Mouse (Mus musculus): ENCODE results near the gene Top3b.
A peak's percentile ranks its signal among the peaks of the same experiment; 100 is the strongest.

DNA sequence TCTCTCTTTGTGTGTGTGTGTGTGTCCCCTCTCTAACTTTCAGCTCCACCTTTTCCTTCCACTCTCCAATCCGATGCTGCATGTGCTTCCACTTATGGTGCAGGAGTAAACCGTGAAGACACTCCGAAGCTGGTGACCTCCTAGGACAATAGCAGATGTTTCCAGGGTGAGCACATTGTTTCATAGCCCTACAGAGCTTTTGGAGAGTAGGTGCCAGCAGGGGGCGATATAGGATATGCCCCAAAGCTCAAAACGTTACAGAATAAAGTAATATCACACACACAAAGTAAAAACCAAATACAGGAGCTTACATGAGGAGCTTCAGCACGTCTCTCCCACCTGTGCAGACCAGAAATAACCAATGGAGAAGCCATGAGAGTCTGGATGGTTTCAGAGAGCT lies 15.7 kb upstream of the Top3b start:
- TF ChIP-seq POLR2A (IDR thresholded peaks at IDR 0.05; ENCODE audit: low read depth, low read length), result no peak
- peak; percentile 30; the same call in 1 of the 2 replicates for TF ChIP-seq CTCF (IDR thresholded peaks at IDR 0.05; ENCODE audit: extremely low read depth, insufficient read depth, insufficient read length, insufficient replicate concordance)

All from spleen, adult 2 months (tissue).